Mouse (Mus musculus) kidney, postnatal 10 days (tissue): ENCODE data around the gene Fam219a.

Source experiments
- DNase-seq: peaks from one replicate; pipeline ENCODE4 v3.0.0; 2021; ENCODE audit warnings: mixed read lengths

Fam219a gene

GRCm38 (mm10) chr4:41553116-41553515, 16.2 kb downstream of the Fam219a start:
- peak; percentile 24 for DNase-seq

GRCm38 (mm10) chr4:41552529-41552928, 16.8 kb downstream of the Fam219a start:
- DNase-seq, result peak; percentile 87

- DNase-seq, result no peak
These were observed 22.3 kb downstream of the Fam219a start for GRCm38 (mm10) chr4:41547086-41547485.

- DNase-seq, result peak; percentile 76
These were observed 23.4 kb downstream of the Fam219a start for GRCm38 (mm10) chr4:41545985-41546384.

GRCm38 (mm10) chr4:41542136-41542535, 27.2 kb downstream of the Fam219a start:
- DNase-seq, result no peak

- no peak for DNase-seq
These were observed 34.5 kb downstream of the Fam219a start for GRCm38 (mm10) chr4:41534866-41535265.

- DNase-seq, result peak; percentile 73
These were observed 36.9 kb downstream of the Fam219a start for GRCm38 (mm10) chr4:41532420-41532819.

GRCm38 (mm10) chr4:41527996-41528395, 41.3 kb downstream of the Fam219a start:
- DNase-seq, result peak; percentile 86

- no peak for DNase-seq
These were observed 42.3 kb downstream of the Fam219a start for GRCm38 (mm10) chr4:41527076-41527475.

- no peak for DNase-seq
These were observed 42.8 kb downstream of the Fam219a start for GRCm38 (mm10) chr4:41526553-41526952.

GRCm38 (mm10) chr4:41524829-41525228, 44.5 kb downstream of the Fam219a start:
- no peak for DNase-seq

- no peak for DNase-seq
These were observed 45.5 kb downstream of the Fam219a start for GRCm38 (mm10) chr4:41523839-41524238.

- peak; percentile 70 for DNase-seq
These were observed 46.5 kb downstream of the Fam219a start for GRCm38 (mm10) chr4:41522788-41523187.

GRCm38 (mm10) chr4:41522136-41522535, 47.2 kb downstream of the Fam219a start:
- DNase-seq, result no peak

GRCm38 (mm10) chr4:41520641-41521040, 48.7 kb downstream of the Fam219a start:
- no peak for DNase-seq

GRCm38 (mm10) chr4:41519195-41519594, 50.1 kb downstream of the Fam219a start:
- no peak for DNase-seq

- no peak for DNase-seq
These were observed 51.0 kb downstream of the Fam219a start for GRCm38 (mm10) chr4:41518349-41518748.

GRCm38 (mm10) chr4:41517233-41517632, 52.1 kb downstream of the Fam219a start, which contains the start of gene 1110017D15Rik:
TSS of gene 1110017D15Rik (minus strand) at chr4:41517333.
- no peak for DNase-seq

GRCm38 (mm10) chr4:41513714-41514113, 55.6 kb downstream of the Fam219a start:
- DNase-seq, result no peak

- DNase-seq, result no peak
These were observed 56.0 kb downstream of the Fam219a start for GRCm38 (mm10) chr4:41513309-41513708.

GRCm38 (mm10) chr4:41507998-41508397, 61.3 kb downstream of the Fam219a start:
- no peak for DNase-seq

- DNase-seq, result no peak
These were observed 61.9 kb downstream of the Fam219a start for GRCm38 (mm10) chr4:41507326-41507924.

GRCm38 (mm10) chr4:41506906-41507305, 62.4 kb downstream of the Fam219a start:
- DNase-seq, result peak; percentile 95

GRCm38 (mm10) chr4:41506156-41506555, 63.2 kb downstream of the Fam219a start:
- DNase-seq, result peak; percentile 78

GRCm38 (mm10) chr4:41505131-41505551, 64.2 kb downstream of the Fam219a start:
- DNase-seq, result peak; percentile 53
